Mouse (Mus musculus) heart, embryonic 14.5 days (tissue): Measurements from ENCODE around the gene Nckap5. TPM values are rescaled to one million over a fixed set of nuclear protein-coding genes. Genes with fewer than 3 reads are reported as not detected.

Experiments
- ATAC-seq: fragments of 200-750 bp; cut with Nextera tagmentation; 2 replicates; pipeline ENCODE4 v1.8.0; 2017; ENCODE audit warnings: low read depth, moderate TSS enrichment; ENCODE audit not compliant: insufficient number of reproducible peaks, insufficient read depth, low FRiP score
- H3K27ac ChIP-seq, 2 experiments: fragments of 200-500 bp in 1 of 2; fragments of 300-500 bp in 1 of 2; sonication (generic) in 1 of 2; replicated peaks in 1 of 2; 2 replicates each; pipeline ENCODE4 v1.5.1; 2012 to 2014; ENCODE audit warnings: low read depth in 2 of 2, low read length in 2 of 2, control low read depth in 1 of 2, mild to moderate bottlenecking in 1 of 2, mixed read lengths in 1 of 2; ENCODE audit not compliant: control insufficient read depth in 1 of 2, insufficient read depth in 1 of 2
- H3K27me3 ChIP-seq: fragments of 300-500 bp; sonication (generic); 2 replicates; pipeline ENCODE4 v1.6.1; 2014; ENCODE audit warnings: mild to moderate bottlenecking, low read length, control low read depth; ENCODE audit not compliant: control insufficient read depth, insufficient read depth
- H3K36me3 ChIP-seq: fragments of 300-500 bp; sonication (generic); 2 replicates; pipeline ENCODE4 v1.6.1; 2014; ENCODE audit warnings: mild to moderate bottlenecking, control low read depth, low read length, mixed read lengths; ENCODE audit not compliant: control insufficient read depth, insufficient read depth
- H3K4me1 ChIP-seq, 2 experiments: fragments of 200-500 bp in 1 of 2; fragments of 300-500 bp in 1 of 2; sonication (generic) in 1 of 2; 2 replicates each; pipeline ENCODE4 v1.6.1; 2012 to 2014; ENCODE audit warnings: low read length in 2 of 2, control low read depth in 1 of 2, mixed read lengths in 1 of 2; ENCODE audit not compliant: control insufficient read depth in 2 of 2, insufficient read depth in 2 of 2
- H3K4me2 ChIP-seq: fragments of 300-500 bp; sonication (generic); 2 replicates; pipeline ENCODE4 v1.6.1; 2014; ENCODE audit warnings: mild to moderate bottlenecking, low read length
- H3K4me3 ChIP-seq, 2 experiments: fragments of 200-500 bp in 1 of 2; fragments of 300-500 bp in 1 of 2; sonication (generic) in 1 of 2; 2 replicates each; pipeline ENCODE4 v1.5.1; 2012 to 2014; ENCODE audit warnings: low read length in 2 of 2, mild to moderate bottlenecking in 2 of 2, control low read depth in 1 of 2, low read depth in 1 of 2, moderate library complexity in 1 of 2; ENCODE audit not compliant: control insufficient read depth in 1 of 2, insufficient read depth in 1 of 2
- H3K9ac ChIP-seq: fragments of 300-500 bp; sonication (generic); 2 replicates; pipeline ENCODE4 v1.6.1; 2014; ENCODE audit warnings: mild to moderate bottlenecking, low read length
- H3K9me3 ChIP-seq: fragments of 300-500 bp; sonication (generic); 2 replicates; pipeline ENCODE4 v1.6.1; 2016; ENCODE audit warnings: low read length, control low read depth; ENCODE audit not compliant: control insufficient read depth
- whole genome bisulfite sequencing: fragments of 180-500 bp; shearing (Covaris S2); extraction: QIAGEN DNeasy Blood & Tissue Kit; methylation state at CpG from one replicate; pipeline ENCODE4 v1.1.7; 2014; 5-methylcytosine and 5-hydroxymethylcytosine counted together
- polyA plus RNA-seq: library from polyadenylated mRNA; unstranded; fragments of >200 nt; fragmentation: Nextera tagmentation; extraction: Ambion mirVana; gene quantifications from 2 replicates; pipeline ENCODE4 v1.2.1, GENCODE M21; 2014

Nckap5 gene
- polyA plus RNA-seq, 1 experiment from 2014 or later, result 9.4 TPM

DNA sequence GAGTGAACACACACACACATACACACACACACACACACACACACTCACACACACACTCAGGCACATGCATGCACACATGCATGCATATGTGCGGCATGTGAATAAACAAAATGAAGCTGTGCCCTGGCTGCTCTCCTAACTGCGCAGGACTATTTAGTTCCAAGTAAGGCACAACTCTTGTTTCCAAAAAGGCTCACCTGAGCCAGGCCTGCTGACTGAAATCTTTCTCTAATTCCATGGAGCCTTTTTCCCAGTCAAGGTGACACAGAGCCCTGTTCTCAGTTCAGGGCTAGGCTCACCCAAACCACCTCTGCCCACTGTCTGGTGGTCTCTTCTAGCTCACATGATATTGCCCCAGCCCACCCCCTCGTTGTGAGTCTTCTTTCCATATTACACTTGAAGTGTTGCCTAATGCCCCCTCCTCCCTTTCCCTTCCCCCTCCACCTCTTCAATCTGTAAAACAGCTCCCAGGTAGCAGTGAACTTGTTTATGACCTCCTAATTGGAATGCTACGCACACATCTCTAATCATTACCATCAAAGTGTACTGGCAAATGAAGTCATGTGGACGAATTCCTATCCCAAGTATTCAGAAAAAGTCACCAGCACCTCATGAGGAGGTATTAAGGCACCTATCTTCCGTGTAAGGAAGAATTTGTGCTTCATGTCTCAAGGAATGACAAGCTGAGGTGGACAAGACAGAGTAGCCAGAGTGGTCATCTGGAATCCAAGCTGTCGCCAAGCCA is 226.7 kb downstream of the Nckap5 start:
- no peak overlapping the region for H3K4me3 ChIP-seq
- no peak for ATAC-seq
- no peaks in the 10 kb centered on the region for H3K36me3 ChIP-seq
- H3K27ac ChIP-seq, result no peak overlapping the region
- no peaks in the 10 kb centered on the region for H3K27me3 ChIP-seq
- H3K9ac ChIP-seq, result no peak overlapping the region
- WGBS, result 80% methylated on average over 7 of the region's 7 CpGs
- H3K4me2 ChIP-seq, result no peak overlapping the region
- no peaks in the 10 kb centered on the region for H3K9me3 ChIP-seq
- no peaks in the 10 kb centered on the region; a peak in 1 of 4 replicates for H3K4me1 ChIP-seq

DNA sequence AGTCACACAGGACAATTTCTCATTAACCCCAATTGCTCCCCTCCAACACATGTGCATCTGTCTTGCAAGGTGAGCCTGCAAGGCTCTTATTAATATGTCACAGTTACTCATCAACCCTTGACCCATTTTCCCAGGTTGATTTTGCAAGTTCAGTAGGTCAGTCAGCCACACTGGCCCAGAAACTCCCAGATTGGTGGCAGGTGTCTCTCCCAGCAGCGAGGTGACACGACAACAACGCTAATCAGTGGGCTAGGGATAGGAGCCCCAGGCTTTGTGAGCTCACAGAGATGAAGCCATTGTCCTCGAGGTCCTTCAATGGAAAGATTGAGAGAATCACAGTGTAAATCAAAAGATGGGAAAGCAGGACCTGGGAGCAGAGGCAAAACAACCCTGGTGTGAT is 230.0 kb downstream of the Nckap5 start:
- Histone ChIP-seq H3K27me3 (no peaks in the 10 kb centered on the region), H3K4me2 (no peak overlapping the region), H3K9me3 (no peaks in the 10 kb centered on the region), H3K4me3 (no peak overlapping the region), H3K36me3 (no peaks in the 10 kb centered on the region), H3K9ac (no peak overlapping the region), H3K4me1 (peaks cover 0 to 2% of the 10 kb centered on the region in 2 experiments; a peak in 2 of 4 replicates), H3K27ac (no peak overlapping the region)
- no peak for ATAC-seq
- 80% methylated on average over 4 of the region's 4 CpGs for WGBS

DNA sequence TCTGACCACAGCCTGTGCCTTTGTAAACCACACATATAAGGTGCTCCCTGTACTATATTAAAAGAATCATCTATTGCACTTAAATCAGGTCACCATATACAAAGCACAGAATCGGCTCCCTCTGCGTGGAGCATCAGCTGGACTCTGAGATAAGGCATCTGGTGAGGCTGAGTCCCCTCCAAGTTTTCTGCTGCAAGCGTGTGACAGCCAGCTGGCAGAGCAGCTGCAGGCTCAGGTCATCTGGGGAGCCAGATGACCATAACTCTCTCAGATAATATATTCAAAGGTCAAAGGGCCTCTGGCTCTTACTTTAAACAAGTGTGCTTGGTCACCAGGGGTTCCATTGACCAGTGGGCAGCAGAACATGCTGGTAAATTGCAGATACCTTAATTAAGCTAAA is 233.2 kb downstream of the Nckap5 start:
- no peak overlapping the region for H3K9ac ChIP-seq
- no peaks in the 10 kb centered on the region for H3K27me3 ChIP-seq
- H3K4me2 ChIP-seq, result no peak overlapping the region
- WGBS, result 18% methylated on average over 3 of the region's 3 CpGs
- 0 out of 2 replicates have a peak, but pooled peaks cover 5% of the 10 kb centered on the region for H3K9me3 ChIP-seq
- peaks cover 6 to 10% of the 10 kb centered on the region in 2 experiments for H3K4me1 ChIP-seq
- H3K4me3 ChIP-seq, result no peak overlapping the region
- H3K36me3 ChIP-seq, result no peaks in the 10 kb centered on the region
- no peak for ATAC-seq
- no peak overlapping the region for H3K27ac ChIP-seq

DNA sequence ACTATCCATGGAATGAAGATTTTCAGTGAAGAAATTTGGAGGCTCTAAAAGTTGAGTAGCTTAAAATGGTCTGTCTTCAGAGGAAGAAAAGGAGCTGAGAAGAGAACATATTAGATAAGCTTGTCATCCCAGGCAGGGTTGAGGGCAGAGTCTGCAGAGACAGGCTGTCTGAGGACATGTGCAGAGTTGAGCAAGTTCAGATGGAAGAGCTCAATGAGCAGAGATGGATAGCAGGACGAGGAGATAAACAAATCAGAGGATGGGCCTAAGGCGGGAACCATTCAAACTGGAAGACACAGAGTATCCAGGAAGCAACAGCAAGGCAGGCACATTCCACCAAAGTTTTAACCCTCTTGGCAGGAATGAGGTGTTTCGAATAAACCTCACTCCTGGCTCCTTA is 235.8 kb downstream of the Nckap5 start:
- Histone ChIP-seq H3K9me3 (0 out of 2 replicates have a peak, but pooled peaks cover 5% of the 10 kb centered on the region), H3K27ac (no peak overlapping the region), H3K27me3 (no peaks in the 10 kb centered on the region), H3K4me1 (peaks cover 6 to 10% of the 10 kb centered on the region in 2 experiments), H3K36me3 (no peaks in the 10 kb centered on the region), H3K4me2 (no peak overlapping the region), H3K9ac (no peak overlapping the region), H3K4me3 (no peak overlapping the region)
- no peak for ATAC-seq
- WGBS, result 59% methylated on average over 3 of the region's 3 CpGs

DNA sequence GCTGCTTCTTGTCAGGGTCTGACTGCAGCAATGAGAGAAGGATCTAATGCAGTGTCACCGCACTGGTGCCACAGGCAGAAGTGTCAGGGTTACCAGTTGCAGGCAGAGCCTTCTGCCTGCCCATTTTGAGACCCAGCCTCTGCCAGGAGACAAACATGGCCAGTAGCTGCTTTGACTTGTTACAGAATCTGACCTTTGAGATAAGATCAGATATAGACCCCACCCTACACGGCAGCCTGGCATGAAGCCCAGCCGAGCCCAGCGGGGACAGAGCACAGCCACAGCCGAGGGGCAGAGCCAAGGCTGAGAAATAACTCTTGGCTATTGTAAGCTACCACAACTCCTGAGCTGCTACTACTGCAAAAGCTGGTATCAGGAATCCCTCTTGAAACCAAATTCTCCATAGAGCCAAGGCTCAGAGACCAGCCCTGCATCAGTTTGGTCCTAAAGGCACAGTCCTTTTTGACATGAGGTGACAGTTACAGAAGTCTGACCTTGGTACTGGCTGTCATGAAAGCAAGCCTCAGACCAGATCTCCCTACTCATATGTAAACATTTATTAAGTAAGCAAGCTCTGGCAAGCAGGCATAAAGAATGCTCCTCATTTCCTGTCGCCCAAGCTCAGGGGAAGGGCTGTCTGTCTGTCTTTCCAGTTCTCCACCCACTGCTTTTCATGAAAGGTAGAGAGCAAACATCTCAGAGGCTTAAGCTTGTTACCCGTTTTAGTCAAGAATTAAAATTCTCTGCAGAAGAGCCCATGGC is 237.4 kb downstream of the Nckap5 start:
- 0 out of 2 replicates have a peak, but pooled peaks cover 5% of the 10 kb centered on the region for H3K9me3 ChIP-seq
- H3K36me3 ChIP-seq, result no peaks in the 10 kb centered on the region
- no peaks in the 10 kb centered on the region for H3K27me3 ChIP-seq
- no peak for ATAC-seq
- H3K4me2 ChIP-seq, result no peak overlapping the region
- H3K27ac ChIP-seq, result peak overlapping the region in 1 of 2 experiments; percentile 53; a peak in 2 of 4 replicates
- H3K4me3 ChIP-seq, result no peak overlapping the region
- H3K9ac ChIP-seq, result no peak overlapping the region
- H3K4me1 ChIP-seq, result peaks cover 6 to 10% of the 10 kb centered on the region in 2 experiments
- WGBS, result 41% methylated on average over 7 of the region's 7 CpGs

DNA sequence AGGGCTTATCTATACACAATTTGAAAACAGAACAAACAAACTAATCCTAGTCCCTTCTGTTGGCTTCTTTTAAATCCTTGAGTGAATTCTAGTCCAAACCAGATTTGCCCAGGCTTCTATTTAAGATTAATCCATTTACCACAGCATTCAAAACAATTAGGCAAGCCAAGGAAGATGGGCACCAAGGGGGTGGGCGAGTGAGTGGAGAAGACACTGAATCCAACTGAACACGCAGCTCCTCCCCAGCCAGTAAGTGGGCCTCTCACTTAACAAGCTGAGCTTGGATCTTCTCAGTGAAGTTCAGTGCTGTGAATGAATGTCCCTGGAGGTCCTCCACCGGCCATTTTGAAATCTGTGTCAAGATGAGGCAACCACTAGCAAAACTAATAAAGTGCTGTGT is 239.7 kb downstream of the Nckap5 start:
- H3K36me3 ChIP-seq, result no peaks in the 10 kb centered on the region
- H3K4me1 ChIP-seq, result peaks cover 4 to 10% of the 10 kb centered on the region in 2 experiments
- no peak overlapping the region for H3K9ac ChIP-seq
- H3K27ac ChIP-seq, result no peak overlapping the region
- H3K9me3 ChIP-seq, result 0 out of 2 replicates have a peak, but pooled peaks cover 5% of the 10 kb centered on the region
- 90% methylated on average over 3 of the region's 3 CpGs for WGBS
- no peaks in the 10 kb centered on the region for H3K27me3 ChIP-seq
- ATAC-seq, result no peak
- no peak overlapping the region for H3K4me2 ChIP-seq
- H3K4me3 ChIP-seq, result no peak overlapping the region

DNA sequence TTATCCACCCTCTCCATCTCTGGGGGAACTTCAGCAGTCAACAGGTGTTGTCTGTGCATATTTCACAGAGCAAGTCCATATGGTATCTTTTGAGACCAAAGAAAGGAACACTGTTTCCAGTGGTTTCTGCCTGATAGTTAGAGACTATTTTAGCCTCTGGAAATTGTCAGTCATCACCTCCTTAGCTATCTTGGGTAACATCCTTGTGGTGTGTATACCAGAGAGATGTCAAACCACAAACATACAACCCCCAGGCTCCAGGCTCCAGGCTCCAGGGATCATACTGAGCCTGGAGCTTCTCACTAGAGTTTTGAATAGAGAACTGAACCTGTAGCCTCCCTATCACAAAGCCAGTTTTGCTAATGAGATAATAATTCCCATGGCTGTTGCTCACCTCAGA is 252.4 kb downstream of the Nckap5 start:
- no peak overlapping the region for H3K4me3 ChIP-seq
- no peaks in the 10 kb centered on the region; a peak in 1 of 4 replicates for H3K4me1 ChIP-seq
- H3K27me3 ChIP-seq, result no peaks in the 10 kb centered on the region; the same call in 1 of the 2 replicates
- H3K9me3 ChIP-seq, result no peaks in the 10 kb centered on the region
- H3K36me3 ChIP-seq, result no peaks in the 10 kb centered on the region
- H3K9ac ChIP-seq, result no peak overlapping the region
- no peak overlapping the region for H3K4me2 ChIP-seq
- no peak overlapping the region for H3K27ac ChIP-seq
- ATAC-seq, result no peak
